Mouse (Mus musculus): ENCODE data around the gene Hdac9. TPM values are rescaled to one million over a fixed set of nuclear protein-coding genes. Genes with fewer than 3 reads are reported as not detected.

The Hdac9 gene
- polyA plus RNA-seq, 1 experiment from 2014 or later, result 1.2 TPM

DNA sequence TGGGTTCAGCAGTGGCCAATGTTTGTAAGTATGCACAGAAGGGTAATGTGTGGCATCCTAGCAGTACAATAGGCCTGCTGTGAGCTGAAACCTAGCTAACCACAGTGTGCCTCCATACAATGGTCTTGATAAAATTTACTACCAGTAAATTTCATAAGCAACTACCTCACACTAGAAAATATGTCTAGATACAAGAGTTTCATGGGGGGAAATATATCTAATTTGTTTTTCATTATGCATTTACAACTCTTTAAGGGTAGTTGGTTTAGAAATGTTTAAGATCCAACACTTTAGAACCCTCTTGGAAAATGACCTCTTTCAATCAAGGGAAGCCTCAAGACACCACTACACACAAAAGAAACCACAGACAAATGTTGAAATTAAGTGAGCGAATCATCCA, 589.8 kb downstream of the Hdac9 start:
- Histone ChIP-seq H3K4me3 (replicated peaks) (no peak overlapping the region), H3K9ac (no peak overlapping the region), H3K27me3 (no peaks in the 10 kb centered on the region), H3K36me3 (no peaks in the 10 kb centered on the region), H3K4me2 (no peak overlapping the region), H3K27ac (no peak overlapping the region), H3K4me1 (replicated peaks) (no peaks in the 10 kb centered on the region), H3K9me3 (replicated peaks) (no peaks in the 10 kb centered on the region)
- 72% methylated on average over 1 of the region's 1 CpGs for WGBS (ENCODE audit: insufficient replicate concordance)
- DNase-seq (no peak), ATAC-seq (ENCODE audit: low read depth) (no peak)

DNA sequence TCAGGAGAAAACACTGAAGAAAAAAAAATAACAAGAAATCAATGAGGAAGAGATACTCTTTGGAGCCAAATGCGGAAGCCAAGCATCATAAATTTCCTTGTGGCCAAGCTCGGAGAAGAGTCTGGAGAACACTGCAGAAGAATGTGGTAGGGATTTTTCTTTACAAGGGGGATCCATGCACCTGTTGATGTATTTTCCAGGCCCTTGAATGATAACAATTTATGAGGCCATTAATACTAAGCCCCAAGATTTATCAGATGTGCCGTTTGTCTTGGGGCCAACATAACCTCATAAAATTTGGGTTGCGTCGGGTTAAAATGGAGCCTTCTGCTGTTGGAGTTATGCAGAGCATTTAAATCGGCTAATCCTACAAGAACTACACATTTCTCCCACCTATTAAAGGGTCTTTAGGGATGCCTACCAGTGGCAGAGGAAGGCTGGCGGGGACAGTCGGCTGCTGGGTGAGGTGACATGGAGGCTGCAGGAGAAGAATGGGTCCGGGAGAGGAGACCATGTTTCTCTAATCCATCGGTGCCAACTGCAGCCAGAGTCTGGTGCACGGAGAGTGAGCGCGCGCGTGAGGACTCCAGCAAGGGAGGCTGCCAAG, 604.7 kb downstream of the Hdac9 start:
- H3K27me3 ChIP-seq, result no peaks in the 10 kb centered on the region
- H3K4me2 ChIP-seq, result no peak overlapping the region
- H3K9me3 ChIP-seq (replicated peaks), result no peaks in the 10 kb centered on the region
- no peaks in the 10 kb centered on the region for H3K36me3 ChIP-seq
- no peak overlapping the region for H3K27ac ChIP-seq
- no peaks in the 10 kb centered on the region for H3K4me1 ChIP-seq (replicated peaks)
- WGBS (ENCODE audit: insufficient replicate concordance), result 75% methylated on average over 15 of the region's 15 CpGs
- DNase-seq (no peak), ATAC-seq (ENCODE audit: low read depth) (no peak)
- no peak overlapping the region for H3K9ac ChIP-seq
- H3K4me3 ChIP-seq (replicated peaks), result no peak overlapping the region

- H3K9me3 ChIP-seq (replicated peaks), result no peaks in the 10 kb centered on the region
- ATAC-seq (ENCODE audit: low read depth) (no peak), DNase-seq (no peak)
- no peaks in the 10 kb centered on the region for H3K27me3 ChIP-seq
- no peak overlapping the region for H3K4me2 ChIP-seq
- no peaks in the 10 kb centered on the region for H3K36me3 ChIP-seq
- no peaks in the 10 kb centered on the region for H3K4me1 ChIP-seq (replicated peaks)
- no peak overlapping the region for H3K9ac ChIP-seq
- no peak overlapping the region for H3K4me3 ChIP-seq (replicated peaks)
- WGBS (ENCODE audit: insufficient replicate concordance), result 43% methylated on average over 3 of the region's 3 CpGs
- no peak overlapping the region for H3K27ac ChIP-seq
Measured at GRCm38 (mm10) chr12:34305453-34305852, 611.4 kb downstream of the Hdac9 start.

DNA sequence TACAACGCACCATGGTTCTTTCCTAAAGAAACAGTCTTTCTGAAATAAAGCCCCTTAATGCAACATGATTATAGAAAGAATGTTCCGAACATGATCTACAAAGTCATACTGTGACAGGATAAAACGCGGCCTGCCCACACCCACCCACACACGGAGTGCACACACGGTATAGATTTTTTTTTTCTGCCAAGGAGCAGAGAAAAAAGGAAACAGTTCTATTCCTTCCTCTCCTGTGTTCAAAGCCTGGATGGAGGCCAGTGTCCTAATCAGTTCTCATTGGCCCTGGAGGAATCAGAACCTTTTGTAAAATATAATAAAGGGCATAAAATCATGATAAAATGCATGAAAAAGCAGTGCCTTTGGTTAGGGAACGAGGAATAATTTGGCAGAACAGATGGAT, 624.5 kb downstream of the Hdac9 start:
- Histone ChIP-seq H3K4me1 (replicated peaks) (no peaks in the 10 kb centered on the region), H3K9ac (no peak overlapping the region), H3K36me3 (no peaks in the 10 kb centered on the region), H3K4me3 (replicated peaks) (no peak overlapping the region), H3K27me3 (no peaks in the 10 kb centered on the region), H3K27ac (no peak overlapping the region), H3K9me3 (replicated peaks) (no peaks in the 10 kb centered on the region), H3K4me2 (no peak overlapping the region)
- 62% methylated on average over 7 of the region's 7 CpGs for WGBS (ENCODE audit: insufficient replicate concordance)
- no peak for ATAC-seq (ENCODE audit: low read depth)
- no peak for DNase-seq

DNA sequence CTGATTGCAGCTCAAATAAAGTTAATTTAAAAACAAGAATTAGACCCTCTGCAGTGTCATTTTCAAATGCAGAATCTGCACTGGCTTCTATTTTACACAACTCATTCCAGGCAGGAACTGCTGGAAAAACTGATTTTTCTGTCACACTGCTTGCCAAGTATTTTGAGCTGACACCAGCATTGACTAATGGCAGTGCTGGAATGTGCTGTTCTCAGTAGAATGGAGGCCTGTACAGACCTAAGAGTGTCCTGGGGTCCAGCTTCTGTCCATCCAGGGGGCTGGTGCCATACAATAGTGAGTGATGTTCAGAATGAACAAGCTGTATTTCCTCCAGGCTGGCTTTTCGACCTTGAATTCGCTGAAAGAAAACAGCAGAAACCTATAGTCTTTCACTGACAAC, 629.7 kb downstream of the Hdac9 start:
- no peak for ATAC-seq (ENCODE audit: low read depth)

DNA sequence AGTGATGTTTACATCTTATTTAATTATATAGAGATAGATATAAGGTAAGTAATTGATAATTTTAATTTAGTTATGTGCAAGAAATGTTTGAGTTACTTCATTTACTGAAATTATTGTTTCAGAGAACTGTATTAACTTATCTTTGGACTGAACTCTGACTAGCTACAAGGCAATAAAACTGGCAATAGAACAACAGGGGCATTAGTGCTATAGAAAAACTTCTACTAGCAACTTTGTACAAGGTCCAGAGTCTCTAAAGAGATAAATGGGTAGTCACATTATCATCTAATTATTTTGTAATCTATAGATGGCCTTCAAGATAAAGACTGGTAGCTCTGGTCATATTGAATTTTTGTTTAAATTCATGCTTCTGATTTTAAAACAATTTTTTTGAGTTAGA, 632.0 kb downstream of the Hdac9 start:
- Histone ChIP-seq H3K27ac (no peak overlapping the region), H3K27me3 (no peaks in the 10 kb centered on the region), H3K4me2 (no peak overlapping the region), H3K4me3 (replicated peaks) (no peak overlapping the region), H3K9me3 (replicated peaks) (no peaks in the 10 kb centered on the region), H3K36me3 (no peaks in the 10 kb centered on the region), H3K9ac (no peak overlapping the region), H3K4me1 (replicated peaks) (no peaks in the 10 kb centered on the region)
- no peak for DNase-seq
- ATAC-seq (ENCODE audit: low read depth), result no peak

More for the DNA sequence above, 629.7 kb downstream of the Hdac9 start:
- DNase-seq, result no peak
- 57% methylated on average over 2 of the region's 2 CpGs for WGBS (ENCODE audit: insufficient replicate concordance)
- Histone ChIP-seq H3K4me3 (replicated peaks) (no peak overlapping the region), H3K4me1 (replicated peaks) (no peaks in the 10 kb centered on the region), H3K36me3 (no peaks in the 10 kb centered on the region), H3K9me3 (replicated peaks) (no peaks in the 10 kb centered on the region), H3K27me3 (no peaks in the 10 kb centered on the region), H3K27ac (no peak overlapping the region), H3K9ac (no peak overlapping the region), H3K4me2 (no peak overlapping the region)

DNA sequence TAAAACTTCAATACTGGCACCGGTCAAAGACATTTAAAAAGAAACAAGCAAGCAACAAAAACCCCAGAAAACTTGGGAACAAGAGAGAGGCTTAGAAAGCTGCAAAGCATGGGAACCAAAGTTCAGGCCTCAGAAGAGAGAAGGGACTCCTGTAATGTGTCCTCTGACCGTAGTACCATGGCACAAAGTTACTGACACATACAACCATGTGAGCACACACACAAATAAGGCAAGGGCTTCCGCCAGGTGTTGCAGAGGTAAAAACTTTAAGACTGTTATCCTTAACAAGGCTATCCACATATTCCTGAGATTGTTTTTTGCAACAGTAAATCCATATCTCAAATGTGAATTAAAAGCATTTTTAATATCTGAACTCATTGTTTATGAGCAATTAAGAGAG, 632.5 kb downstream of the Hdac9 start:
- ATAC-seq (ENCODE audit: low read depth) (no peak), DNase-seq (no peak)
- Histone ChIP-seq H3K4me1 (replicated peaks) (no peaks in the 10 kb centered on the region), H3K4me2 (no peak overlapping the region), H3K27me3 (no peaks in the 10 kb centered on the region), H3K9me3 (replicated peaks) (no peaks in the 10 kb centered on the region), H3K27ac (no peak overlapping the region), H3K9ac (no peak overlapping the region), H3K4me3 (replicated peaks) (no peak overlapping the region), H3K36me3 (no peaks in the 10 kb centered on the region)
- 71% methylated on average over 3 of the region's 3 CpGs for WGBS (ENCODE audit: insufficient replicate concordance)

GRCm38 (mm10) chr12:34278822-34279221, 638.1 kb downstream of the Hdac9 start:
- Histone ChIP-seq H3K9ac (no peak overlapping the region), H3K27ac (no peak overlapping the region), H3K9me3 (replicated peaks) (no peaks in the 10 kb centered on the region), H3K36me3 (no peaks in the 10 kb centered on the region), H3K4me3 (replicated peaks) (no peak overlapping the region), H3K4me2 (no peak overlapping the region), H3K27me3 (no peaks in the 10 kb centered on the region), H3K4me1 (replicated peaks) (no peaks in the 10 kb centered on the region)
- 74% methylated on average over 12 of the region's 12 CpGs for WGBS (ENCODE audit: insufficient replicate concordance)
- ATAC-seq (ENCODE audit: low read depth), result no peak
- no peak for DNase-seq

DNA sequence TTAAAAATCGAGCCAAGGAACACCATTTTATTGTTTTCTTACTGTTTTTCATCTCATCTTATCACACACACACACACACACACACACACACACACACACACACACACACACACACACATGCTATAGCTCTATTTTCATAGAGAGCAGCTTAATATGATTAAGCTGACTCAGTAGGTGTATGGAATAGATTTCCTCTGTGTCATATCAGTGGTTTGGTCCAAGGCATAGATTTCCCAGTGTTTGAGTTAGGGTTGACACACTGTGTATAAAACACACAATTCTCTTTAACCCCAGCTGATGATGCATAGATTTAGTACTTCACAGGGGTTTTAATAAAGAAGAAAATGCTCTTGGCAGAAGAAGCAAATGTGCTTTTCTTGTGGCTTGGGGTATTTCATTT, 643.1 kb downstream of the Hdac9 start:
- Histone ChIP-seq H3K4me1 (replicated peaks) (no peaks in the 10 kb centered on the region), H3K4me3 (replicated peaks) (no peak overlapping the region), H3K9me3 (replicated peaks) (no peaks in the 10 kb centered on the region), H3K36me3 (no peaks in the 10 kb centered on the region), H3K27ac (no peak overlapping the region), H3K4me2 (no peak overlapping the region), H3K9ac (no peak overlapping the region), H3K27me3 (no peaks in the 10 kb centered on the region)
- DNase-seq (no peak), ATAC-seq (ENCODE audit: low read depth) (no peak)
- 42% methylated on average over 1 of the region's 1 CpGs for WGBS (ENCODE audit: insufficient replicate concordance)

DNA sequence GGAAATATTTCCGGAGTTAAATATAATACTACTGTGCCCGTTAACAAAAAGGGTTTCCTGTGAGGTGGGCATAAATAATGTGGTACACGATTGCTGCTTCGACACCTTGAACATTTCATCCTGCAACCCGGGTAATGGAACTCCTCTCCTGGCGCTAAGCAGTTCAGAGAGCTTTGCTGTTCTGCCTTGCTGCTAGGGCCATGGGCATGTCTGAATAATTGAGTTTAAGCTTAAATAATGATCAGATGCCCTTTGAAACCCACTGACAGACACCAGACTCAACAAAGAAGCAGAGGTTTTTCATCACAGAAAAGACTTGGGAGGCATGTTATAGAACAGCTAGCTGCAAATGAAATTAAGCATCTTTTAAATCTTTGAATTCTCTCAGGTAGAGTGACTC, 646.8 kb downstream of the Hdac9 start:
- H3K4me2 ChIP-seq, result no peak overlapping the region
- WGBS (ENCODE audit: insufficient replicate concordance), result 74% methylated on average over 6 of the region's 6 CpGs
- no peak overlapping the region for H3K9ac ChIP-seq
- no peaks in the 10 kb centered on the region for H3K36me3 ChIP-seq
- no peak for ATAC-seq (ENCODE audit: low read depth)
- no peaks in the 10 kb centered on the region for H3K27me3 ChIP-seq
- H3K27ac ChIP-seq, result no peak overlapping the region
- H3K4me3 ChIP-seq (replicated peaks), result no peak overlapping the region
- H3K9me3 ChIP-seq (replicated peaks), result no peaks in the 10 kb centered on the region
- no peak for DNase-seq
- no peaks in the 10 kb centered on the region for H3K4me1 ChIP-seq (replicated peaks)

DNA sequence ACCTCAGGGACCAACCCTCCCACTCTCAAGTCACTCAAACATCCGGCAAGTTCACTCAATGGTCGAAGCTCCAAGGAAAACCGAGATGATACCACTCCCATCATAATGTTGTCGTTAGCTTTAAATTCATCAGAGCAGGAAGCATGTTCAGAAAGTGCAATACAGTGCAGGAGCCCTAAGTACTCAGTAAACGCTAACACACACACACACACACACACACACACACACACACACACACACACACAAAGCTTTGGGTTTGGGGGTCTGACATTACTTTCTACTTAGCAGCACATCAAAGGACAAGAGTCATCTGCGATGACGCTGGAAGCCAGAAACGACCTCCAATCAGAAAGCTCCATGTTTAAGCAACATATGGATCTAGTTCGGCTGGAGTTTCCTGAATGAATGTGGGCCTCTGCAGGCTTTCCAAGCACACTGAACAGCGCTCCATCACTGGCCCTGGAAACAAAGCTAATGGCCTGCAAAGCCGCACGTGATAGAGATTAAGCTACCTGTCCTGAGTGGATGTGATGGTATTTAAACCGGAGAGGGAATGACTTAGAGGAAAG, 647.3 kb downstream of the Hdac9 start:
- no peaks in the 10 kb centered on the region for H3K36me3 ChIP-seq
- no peak overlapping the region for H3K9ac ChIP-seq
- no peaks in the 10 kb centered on the region for H3K27me3 ChIP-seq
- no peak overlapping the region for H3K4me3 ChIP-seq (replicated peaks)
- H3K27ac ChIP-seq, result no peak overlapping the region
- ATAC-seq (ENCODE audit: low read depth) (no peak), DNase-seq (no peak)
- H3K4me2 ChIP-seq, result no peak overlapping the region
- H3K4me1 ChIP-seq (replicated peaks), result no peaks in the 10 kb centered on the region
- no peaks in the 10 kb centered on the region for H3K9me3 ChIP-seq (replicated peaks)
- 71% methylated on average over 13 of the region's 13 CpGs for WGBS (ENCODE audit: insufficient replicate concordance)

- DNase-seq (no peak), ATAC-seq (ENCODE audit: low read depth) (no peak)
- H3K9ac ChIP-seq, result no peak overlapping the region
- H3K27ac ChIP-seq, result no peak overlapping the region
- H3K9me3 ChIP-seq (replicated peaks), result no peaks in the 10 kb centered on the region
- H3K36me3 ChIP-seq, result no peaks in the 10 kb centered on the region
- no peak overlapping the region for H3K4me2 ChIP-seq
- H3K4me3 ChIP-seq (replicated peaks), result no peak overlapping the region
- WGBS (ENCODE audit: insufficient replicate concordance), result 65% methylated on average over 4 of the region's 4 CpGs
- no peaks in the 10 kb centered on the region for H3K27me3 ChIP-seq
- no peaks in the 10 kb centered on the region for H3K4me1 ChIP-seq (replicated peaks)
Measured at GRCm38 (mm10) chr12:34259651-34260050, 657.2 kb downstream of the Hdac9 start.
